Mouse (Mus musculus) forebrain, postnatal 0 days (tissue): Measurements from ENCODE around the gene Gnpnat1. TPM values are rescaled to one million over a fixed set of nuclear protein-coding genes. Genes with fewer than 3 reads are reported as not detected.

Experiments used
- ATAC-seq: fragments of 200-750 bp; cut with Nextera tagmentation; 2 replicates; pipeline ENCODE4 v1.8.0; 2017; ENCODE audit warnings: mild to moderate bottlenecking, moderate library complexity
- DNase-seq: peaks from one replicate; pipeline ENCODE4 v3.0.0-alpha.2; 2015
- H3K27ac ChIP-seq: fragments of 300-500 bp; sonication (generic); 2 replicates; pipeline ENCODE4 v1.5.1; 2014; ENCODE audit warnings: low read depth, mild to moderate bottlenecking, antibody characterized with exemption, low read length, moderate library complexity, mixed read lengths
- H3K27me3 ChIP-seq: fragments of 300-500 bp; sonication (generic); 2 replicates; pipeline ENCODE4 v1.6.1; 2014; ENCODE audit warnings: mild to moderate bottlenecking, low read length, mixed read lengths; ENCODE audit not compliant: insufficient read depth
- H3K36me3 ChIP-seq: fragments of 300-500 bp; sonication (generic); 2 replicates; pipeline ENCODE4 v1.6.1; 2014; ENCODE audit warnings: mild to moderate bottlenecking, moderate library complexity; ENCODE audit not compliant: insufficient read depth
- H3K4me1 ChIP-seq: fragments of 300-500 bp; sonication (generic); 2 replicates; pipeline ENCODE4 v1.6.1; 2014; ENCODE audit warnings: antibody characterized with exemption; ENCODE audit not compliant: insufficient read depth
- H3K4me2 ChIP-seq: fragments of 300-500 bp; sonication (generic); 2 replicates; pipeline ENCODE4 v1.6.1; 2014; ENCODE audit warnings: low read depth, mild to moderate bottlenecking, moderate library complexity
- H3K4me3 ChIP-seq: fragments of 300-500 bp; sonication (generic); 2 replicates; pipeline ENCODE4 v1.5.1; 2014; ENCODE audit warnings: low read depth, low read length, mixed read lengths
- H3K9ac ChIP-seq: fragments of 300-500 bp; sonication (generic); 2 replicates; pipeline ENCODE4 v1.6.1; 2014; ENCODE audit warnings: mild to moderate bottlenecking
- H3K9me3 ChIP-seq: fragments of 300-500 bp; sonication (generic); 2 replicates; pipeline ENCODE4 v1.6.1; 2016; ENCODE audit warnings: low read length
- CTCF ChIP-seq: sonication (generic); IDR thresholded peaks from 2 replicates; pipeline ENCODE4 v1.5.1; 2016; ENCODE audit warnings: antibody characterized with exemption, control low read depth, low read depth
- WGBS: fragments of 180-500 bp; shearing (Covaris S2); extraction: QIAGEN DNeasy Blood & Tissue Kit; methylation state at CpG from one replicate; pipeline ENCODE4 v1.1.7; 2014; 5-methylcytosine and 5-hydroxymethylcytosine counted together
- microRNA-seq, 2 experiments: library from miRNA; unstranded; fragments of <30 nt; microRNA quantifications; one replicate each; pipeline ENCODE4; 2016
- polyA plus RNA-seq: library from polyadenylated mRNA; unstranded; fragments of >200 nt; fragmentation: Nextera tagmentation; extraction: Ambion mirVana; gene quantifications from 2 replicates; pipeline ENCODE4 v1.2.1, GENCODE M21; 2015
- total RNA-seq: library from RNA; depleted of rRNA; stranded (reverse); fragments of >200 nt; gene quantifications from 2 replicates; pipeline ENCODE4 v1.2.3, GENCODE M21; 2014; rRNA removed

The Gnpnat1 gene
- total and polyA plus RNA-seq, 2 experiments from 2014 or later: 19.2 to 31.1 TPM

DNA sequence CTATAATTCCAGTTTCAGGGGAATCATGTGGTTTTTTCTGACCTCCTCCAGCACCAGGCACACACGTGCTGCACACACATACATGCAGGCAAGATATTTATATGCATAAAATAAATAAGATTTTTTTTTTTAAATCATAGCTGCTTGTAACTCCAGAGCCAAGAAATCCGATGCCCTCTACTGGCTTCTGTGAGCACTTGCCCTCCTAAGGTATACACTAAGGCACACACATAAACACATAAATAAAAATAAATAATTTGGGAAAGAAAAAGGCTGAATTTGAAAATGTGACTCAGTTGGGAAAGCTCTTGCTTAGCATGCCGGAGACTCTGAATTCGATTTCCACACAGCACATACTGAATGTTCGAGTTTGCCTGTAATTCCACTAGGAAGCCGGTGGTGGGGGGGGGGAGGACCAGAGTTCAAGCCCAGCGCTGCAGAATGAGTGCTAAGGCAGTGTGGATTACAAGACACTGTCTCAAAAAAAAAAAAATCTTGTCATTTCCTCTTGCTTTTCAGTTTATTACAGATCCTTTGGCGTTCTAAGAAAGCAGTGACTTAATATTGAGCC, 75.6 kb downstream of the Gnpnat1 start:
- no peak for TF ChIP-seq CTCF
- ATAC-seq: peak; percentile 59
- Histone ChIP-seq H3K36me3 (peaks cover 22% of the 10 kb centered on the region), H3K27ac (peak overlapping the region; percentile 57), H3K9me3 (no peaks in the 10 kb centered on the region), H3K9ac (peak overlapping the region; percentile 44), H3K4me1 (no peaks in the 10 kb centered on the region), H3K27me3 (no peaks in the 10 kb centered on the region), H3K4me2 (peak overlapping the region; percentile 68), H3K4me3 (peak overlapping the region; percentile 99)
- no peak for DNase-seq
- WGBS: 16% methylated on average over 8 of the region's 8 CpGs

GRCm38 (mm10) chr14:45328072-45328713, 76.5 kb downstream of the Gnpnat1 start:
- no peak overlapping the region for H3K9ac ChIP-seq
- no peak overlapping the region for H3K4me2 ChIP-seq
- DNase-seq (no peak), ATAC-seq (no peak)
- H3K4me3 ChIP-seq: no peak overlapping the region
- no peak for TF ChIP-seq CTCF
- H3K36me3 ChIP-seq: peaks cover 18% of the 10 kb centered on the region
- WGBS: 93% methylated on average over 4 of the region's 4 CpGs
- H3K4me1 ChIP-seq: no peaks in the 10 kb centered on the region
- H3K27ac ChIP-seq: no peak overlapping the region
- no peaks in the 10 kb centered on the region for H3K9me3 ChIP-seq
- no peaks in the 10 kb centered on the region for H3K27me3 ChIP-seq

Small RNAs within 50 kb of the gene (microRNA-seq; reads per million reads assigned to microRNA genes)
- gene Gm25353: 0 reads per million in 2 experiments

Other genes with a start within 250 kb of the Gnpnat1 start
- gene Gpr137c, start 185.2 kb downstream of the Gnpnat1 start, total RNA-seq: 38.7 and 42.8 TPM in 2 replicates
- 7.2 and 9.4 TPM in 2 replicates for gene Gpr137c, start 185.2 kb downstream of the Gnpnat1 start, polyA plus RNA-seq
- 51.9 and 61.2 TPM in 2 replicates for gene Txndc16, start 184.6 kb downstream of the Gnpnat1 start, total RNA-seq
- 26.1 and 32.5 TPM in 2 replicates for gene Txndc16, start 184.6 kb downstream of the Gnpnat1 start, polyA plus RNA-seq
- 19.1 and 24.9 TPM in 2 replicates for gene Ero1l, start 86.1 kb downstream of the Gnpnat1 start, total RNA-seq
- gene Ero1l, start 86.1 kb downstream of the Gnpnat1 start, polyA plus RNA-seq: 13.8 and 17.9 TPM in 2 replicates
- gene Psmc6, start 75.1 kb downstream of the Gnpnat1 start, total RNA-seq: 156 and 159 TPM in 2 replicates
- 140 and 156 TPM in 2 replicates for gene Psmc6, start 75.1 kb downstream of the Gnpnat1 start, polyA plus RNA-seq
- 35.9 and 36.2 TPM in 2 replicates for gene Styx, start 53.8 kb downstream of the Gnpnat1 start, total RNA-seq
- gene Styx, start 53.8 kb downstream of the Gnpnat1 start, polyA plus RNA-seq: 59.2 and 72.2 TPM in 2 replicates
- gene Fermt2, start 125.2 kb upstream of the Gnpnat1 start, total RNA-seq: 29.5 and 36.2 TPM in 2 replicates
- gene Fermt2, start 125.2 kb upstream of the Gnpnat1 start, polyA plus RNA-seq: 59.4 and 61.5 TPM in 2 replicates